Mouse (Mus musculus): ENCODE measurements at regions not wholly inside any gene's neighbourhood (a gene's known extent, or its start where the extent isn't known, plus 50 kb on each side); places are given as distances from the start of the nearest gene placed in this dataset.

GRCm38 (mm10) chr7:117106691-117107191 lies 274.0 kb upstream of the Xylt1 start:
- no peak for DNase-seq

- DNase-seq: no peak
These were observed 272.4 kb upstream of the Xylt1 start for GRCm38 (mm10) chr7:117108391-117108790.

- DNase-seq: no peak
These were observed 253.1 kb upstream of the Xylt1 start for GRCm38 (mm10) chr7:117127728-117128127.

GRCm38 (mm10) chr7:117134869-117135268 lies 245.9 kb upstream of the Xylt1 start:
- DNase-seq: no peak

GRCm38 (mm10) chr7:117138681-117139080 lies 242.1 kb upstream of the Xylt1 start:
- no peak for DNase-seq

- DNase-seq: no peak
These were observed 241.4 kb upstream of the Xylt1 start for GRCm38 (mm10) chr7:117139245-117139970.

- DNase-seq: no peak
These were observed 240.9 kb upstream of the Xylt1 start for GRCm38 (mm10) chr7:117139971-117140247.

GRCm38 (mm10) chr7:117146809-117147208 lies 234.0 kb upstream of the Xylt1 start:
- DNase-seq: no peak

GRCm38 (mm10) chr7:117150355-117150754 lies 230.4 kb upstream of the Xylt1 start:
- no peak for DNase-seq

GRCm38 (mm10) chr7:117153826-117154550 lies 226.8 kb upstream of the Xylt1 start:
- DNase-seq: no peak

GRCm38 (mm10) chr7:117161193-117161908 lies 219.4 kb upstream of the Xylt1 start:
- no peak for DNase-seq

GRCm38 (mm10) chr7:117174811-117175422 lies 205.9 kb upstream of the Xylt1 start:
- no peak for DNase-seq

- DNase-seq: no peak
These were observed 196.8 kb upstream of the Xylt1 start for GRCm38 (mm10) chr7:117184011-117184410.

- no peak for DNase-seq
These were observed 194.9 kb upstream of the Xylt1 start for GRCm38 (mm10) chr7:117185891-117186290.

GRCm38 (mm10) chr7:117196611-117197010 lies 184.2 kb upstream of the Xylt1 start:
- no peak for DNase-seq

GRCm38 (mm10) chr7:117226294-117226693 lies 154.5 kb upstream of the Xylt1 start:
- no peak for DNase-seq

GRCm38 (mm10) chr7:117229619-117230018 lies 151.2 kb upstream of the Xylt1 start:
- DNase-seq: no peak

GRCm38 (mm10) chr7:117256819-117257218 lies 124.0 kb upstream of the Xylt1 start:
- no peak for DNase-seq

- no peak for DNase-seq
These were observed 122.2 kb upstream of the Xylt1 start for GRCm38 (mm10) chr7:117258557-117258956.

GRCm38 (mm10) chr7:117259151-117259550 lies 121.6 kb upstream of the Xylt1 start:
- DNase-seq: no peak

GRCm38 (mm10) chr7:117259674-117260294 lies 121.0 kb upstream of the Xylt1 start:
- no peak for DNase-seq

- no peak for DNase-seq
These were observed 120.2 kb upstream of the Xylt1 start for GRCm38 (mm10) chr7:117260596-117260995.

Data from gastrocnemius, postnatal 25 days (tissue).